Mouse (Mus musculus) thymus, adult 2 months (tissue): ENCODE measurements around the gene Pou6f2.

ENCODE experiments used
- CTCF ChIP-seq: fragments of 200-500 bp; IDR thresholded peaks from 2 replicates; pipeline ENCODE4 v1.5.1; 2012; ENCODE audit warnings: mild to moderate bottlenecking, control low read depth, low read length, moderate library complexity, borderline replicate concordance; ENCODE audit not compliant: control insufficient read depth, poor library complexity, insufficient read depth; ENCODE audit errors: extremely low read depth
- POLR2A ChIP-seq: fragments of 200-500 bp; IDR thresholded peaks from 2 replicates; pipeline ENCODE4 v1.6.1; 2012; ENCODE audit warnings: mild to moderate bottlenecking, low read length, control low read depth, moderate library complexity; ENCODE audit not compliant: control insufficient read depth, poor library complexity, insufficient read depth; ENCODE audit errors: extremely low read depth

DNA sequence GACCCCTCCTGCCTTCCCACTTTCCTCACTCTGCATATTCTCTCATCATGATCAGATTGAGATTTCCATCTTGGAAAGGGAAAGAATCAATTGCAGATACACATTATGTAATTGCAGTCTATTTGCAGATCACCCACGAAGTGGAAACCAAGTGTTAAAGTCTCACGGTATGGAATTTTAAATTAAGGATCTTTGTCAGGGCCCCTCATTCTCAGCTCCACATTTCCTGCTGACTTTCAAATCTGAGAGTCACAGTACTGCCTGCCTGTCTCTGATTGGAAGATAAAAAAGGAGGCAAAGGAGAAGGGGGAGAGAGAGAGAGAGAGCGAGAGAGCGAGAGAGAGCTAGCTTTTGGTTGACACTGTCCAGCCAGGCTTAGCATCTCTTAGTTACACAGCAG is 9.8 kb downstream of the Pou6f2 start:
- TF ChIP-seq CTCF = no peak
- no peak for TF ChIP-seq POLR2A
